Mouse (Mus musculus): Measurements from ENCODE around the gene Kctd11.

Kctd11 gene

DNA sequence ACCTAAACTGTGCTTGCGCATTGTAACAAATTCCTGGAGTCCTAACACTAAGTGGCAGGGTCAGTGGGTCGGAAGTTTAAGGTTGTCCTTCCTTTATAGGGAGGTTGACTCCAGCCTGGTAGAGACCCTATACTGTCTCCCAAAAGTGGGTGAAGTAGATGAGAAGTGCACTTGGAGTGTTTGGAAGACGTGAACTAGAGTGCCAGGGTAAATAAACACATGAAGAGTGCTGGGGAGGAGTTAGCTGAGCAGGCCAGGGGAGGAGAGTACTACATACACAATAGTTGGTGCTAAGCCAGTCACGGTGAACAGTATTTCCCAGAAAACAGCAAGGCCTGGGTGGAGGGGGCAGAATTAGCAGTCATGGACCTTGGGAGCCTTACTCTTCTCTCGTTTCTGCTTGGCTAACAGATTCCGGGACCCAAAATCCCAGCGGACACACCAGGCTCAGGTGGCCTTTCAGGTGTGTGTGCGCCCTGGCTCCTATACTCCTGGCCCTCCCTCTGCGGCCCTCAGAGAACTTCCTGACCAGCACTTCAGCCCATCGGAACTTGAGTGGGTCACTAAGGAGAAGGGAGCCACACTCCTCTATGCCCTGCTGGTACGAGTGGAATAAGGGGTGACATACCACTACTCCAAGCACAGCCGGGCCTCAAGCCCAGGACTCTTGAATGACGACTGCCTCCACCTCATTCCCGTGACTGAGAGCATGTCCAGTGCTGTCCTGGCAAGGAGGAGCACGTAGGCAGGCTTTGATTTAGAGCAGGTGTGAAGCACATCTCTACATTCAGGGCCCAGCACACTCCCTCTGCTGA is 31.7 kb upstream of the Kctd11 start:
- DNase-seq (ENCODE audit: low spot score in 2 of 2), result no peak

DNA sequence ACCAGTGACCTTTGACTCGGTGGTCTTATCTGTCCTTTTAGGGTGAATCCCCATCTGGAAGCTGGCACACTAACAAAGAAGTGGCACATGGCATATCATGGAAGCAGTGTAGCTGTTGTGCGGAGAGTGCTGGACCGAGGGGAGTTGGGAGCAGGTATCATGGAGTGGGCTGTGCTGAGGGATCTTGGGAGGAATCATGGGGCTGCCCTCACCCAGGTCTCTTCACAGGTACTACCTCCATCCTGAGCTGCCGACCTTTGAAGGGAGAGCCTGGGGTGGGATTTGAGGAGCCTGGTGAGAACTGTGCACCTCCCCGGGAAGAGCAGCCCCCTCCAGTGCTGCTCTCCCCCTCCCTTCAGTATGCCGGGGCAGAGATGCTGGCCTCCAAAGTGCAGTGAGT is 30.5 kb upstream of the Kctd11 start:
- no peak for DNase-seq (ENCODE audit: low spot score in 2 of 2)

DNA sequence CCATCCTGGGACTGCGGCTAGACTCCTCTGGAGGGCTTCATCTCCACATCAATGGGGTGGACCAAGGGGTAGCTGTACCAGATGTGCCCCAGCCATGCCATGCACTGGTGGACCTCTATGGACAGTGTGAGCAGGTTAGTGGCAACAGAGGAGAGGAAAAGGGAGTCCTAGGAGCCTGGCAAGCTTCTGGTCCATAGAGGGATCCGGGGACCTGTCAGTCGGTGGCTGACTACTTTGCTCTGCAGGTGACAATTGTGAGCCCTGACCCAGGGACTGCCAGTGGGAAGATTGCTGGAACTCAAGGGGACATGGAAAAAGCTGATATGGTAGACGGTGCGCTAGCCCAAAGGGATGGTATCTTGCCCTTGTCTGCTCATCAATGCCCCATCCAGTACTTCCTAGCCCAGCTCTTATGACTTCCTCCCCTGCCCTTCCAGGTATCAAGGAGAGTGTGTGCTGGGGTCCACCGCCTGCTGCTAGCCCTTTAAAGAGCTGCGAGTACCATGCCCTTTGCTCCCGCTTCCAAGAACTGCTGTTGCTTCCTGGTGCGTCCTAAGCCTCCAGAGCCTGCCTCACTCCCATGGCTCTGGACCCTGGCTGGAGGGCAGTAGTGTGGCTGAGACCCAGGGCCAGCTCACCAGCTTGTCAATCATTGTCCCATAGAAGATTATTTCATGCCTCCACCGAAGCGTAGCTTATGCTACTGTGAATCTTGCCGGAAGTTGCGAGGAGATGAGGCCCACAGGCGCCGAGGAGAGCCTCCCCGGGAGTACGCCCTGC is 29.8 kb upstream of the Kctd11 start:
- no peak for DNase-seq (ENCODE audit: low spot score in 2 of 2)

DNA sequence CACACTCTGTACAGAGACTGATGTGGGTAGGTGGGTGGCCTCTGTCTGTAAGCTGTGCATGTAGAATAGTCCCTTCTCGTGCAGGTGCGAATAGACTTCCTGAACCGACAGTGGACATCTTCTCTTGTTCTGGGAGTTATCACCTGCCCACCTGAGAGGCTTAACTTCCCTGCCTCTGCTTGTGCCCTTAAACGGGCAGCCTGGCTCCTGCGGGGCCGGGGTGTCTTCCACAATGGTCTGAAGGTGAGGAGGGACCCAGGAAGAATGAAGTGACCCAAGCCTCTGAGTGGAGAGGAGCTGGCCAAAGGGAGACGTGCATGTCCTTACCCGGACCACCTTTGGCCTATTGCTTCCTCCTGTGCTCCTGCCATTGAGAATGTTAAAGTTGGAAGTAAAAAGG is 29.0 kb upstream of the Kctd11 start:
- DNase-seq (ENCODE audit: low spot score in 2 of 2), result no peak

DNA sequence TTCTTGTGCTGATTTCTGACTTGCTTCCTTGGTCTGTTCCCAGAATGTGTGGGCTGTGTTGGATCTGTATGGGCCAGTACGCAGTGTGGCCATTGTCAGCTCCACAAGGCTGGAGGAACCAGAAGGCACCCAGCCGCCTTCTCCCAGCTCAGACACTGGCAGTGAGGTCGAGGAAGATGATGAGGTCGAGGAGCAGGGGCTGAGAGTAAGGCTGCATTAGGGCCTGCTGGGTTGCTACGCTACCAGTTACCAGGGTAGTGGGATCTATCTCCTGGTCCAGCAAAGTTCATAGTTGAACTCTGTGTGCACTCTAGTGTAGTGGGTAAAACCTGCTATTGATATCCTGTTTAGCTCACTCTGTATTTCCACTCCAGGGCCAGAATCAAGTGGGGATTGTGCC is 28.0 kb upstream of the Kctd11 start:
- DNase-seq (ENCODE audit: low spot score in 2 of 2), result no peak

DNA sequence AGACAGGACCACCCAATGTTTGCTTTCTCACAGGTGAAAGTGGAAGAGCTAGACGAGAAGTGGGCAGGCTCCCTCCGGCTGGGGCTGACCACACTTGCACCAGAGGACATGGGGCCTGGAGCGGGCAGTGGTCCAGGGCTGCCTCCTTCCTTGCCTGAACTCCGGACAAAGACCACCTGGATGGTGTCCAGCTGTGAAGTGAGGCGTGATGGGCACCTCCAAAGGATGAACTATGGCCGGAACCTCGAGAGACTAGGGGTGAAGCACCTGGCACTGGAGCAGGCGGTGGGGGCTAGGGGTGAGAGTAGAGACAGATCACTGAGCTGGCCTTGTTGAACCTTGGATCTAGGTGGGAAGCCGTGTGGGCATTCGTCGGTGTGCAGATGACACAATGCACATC is 27.4 kb upstream of the Kctd11 start:
- no peak for DNase-seq (ENCODE audit: low spot score in 2 of 2)

DNA sequence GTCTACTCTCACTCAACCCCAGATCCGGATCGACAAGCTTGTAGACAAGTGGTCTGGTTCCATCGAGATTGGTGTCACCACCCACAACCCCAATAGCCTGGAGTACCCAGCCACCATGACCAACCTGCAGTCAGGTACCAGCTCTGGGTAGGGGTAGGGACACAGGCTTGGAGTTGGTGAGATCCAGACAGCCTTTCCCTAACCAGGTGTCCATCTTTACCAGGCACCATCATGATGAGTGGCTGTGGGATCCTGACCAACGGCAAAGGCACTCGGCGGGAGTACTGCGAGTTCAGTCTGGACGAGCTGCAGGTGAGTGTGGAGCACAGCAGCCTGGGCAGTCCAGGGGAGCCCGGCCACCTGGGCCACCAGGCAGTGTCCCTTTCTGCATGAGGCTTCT is 23.1 kb upstream of the Kctd11 start:
- DNase-seq (ENCODE audit: low spot score in 2 of 2), result no peak

DNA sequence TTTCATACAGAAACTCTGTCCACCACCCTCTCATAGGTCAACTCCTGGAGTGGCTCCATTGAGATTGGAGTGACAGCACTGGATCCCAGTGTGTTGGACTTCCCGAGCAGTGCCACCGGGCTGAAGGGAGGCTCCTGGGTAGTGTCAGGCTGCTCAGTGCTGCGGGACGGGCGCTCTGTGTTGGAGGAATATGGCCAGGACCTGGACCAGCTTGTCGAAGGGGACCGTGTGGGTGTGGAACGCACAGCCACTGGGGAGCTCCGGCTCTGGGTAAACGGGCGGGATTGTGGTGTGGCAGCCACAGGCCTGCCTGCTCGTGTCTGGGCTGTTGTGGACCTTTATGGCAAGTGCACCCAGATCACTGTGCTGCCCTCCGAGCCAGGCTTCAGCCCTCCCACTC is 21.8 kb upstream of the Kctd11 start:
- no peak for DNase-seq (ENCODE audit: low spot score in 2 of 2)

DNA sequence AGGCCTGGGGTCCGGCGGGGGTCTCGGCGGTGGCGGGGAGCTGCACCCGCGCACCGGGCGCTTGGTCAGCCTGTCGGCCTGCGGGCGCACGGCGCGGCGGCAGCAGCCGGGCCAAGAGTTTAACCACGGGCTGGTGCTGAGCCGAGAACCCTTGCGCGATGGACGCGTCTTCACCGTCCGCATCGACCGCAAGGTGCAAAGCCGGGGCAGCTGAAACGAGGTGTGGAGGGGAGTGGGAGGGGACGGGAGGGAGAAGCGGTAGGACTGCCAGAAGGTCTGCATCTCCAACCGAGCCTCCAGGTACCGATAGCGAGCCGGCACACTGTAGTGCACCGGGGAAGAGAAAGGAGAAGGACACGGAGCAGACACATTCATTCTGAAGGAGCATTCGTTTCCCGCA is 20.8 kb upstream of the Kctd11 start:
- peak in 1 of 2 experiments; percentile 27 for DNase-seq (ENCODE audit: low spot score in 2 of 2)

DNA sequence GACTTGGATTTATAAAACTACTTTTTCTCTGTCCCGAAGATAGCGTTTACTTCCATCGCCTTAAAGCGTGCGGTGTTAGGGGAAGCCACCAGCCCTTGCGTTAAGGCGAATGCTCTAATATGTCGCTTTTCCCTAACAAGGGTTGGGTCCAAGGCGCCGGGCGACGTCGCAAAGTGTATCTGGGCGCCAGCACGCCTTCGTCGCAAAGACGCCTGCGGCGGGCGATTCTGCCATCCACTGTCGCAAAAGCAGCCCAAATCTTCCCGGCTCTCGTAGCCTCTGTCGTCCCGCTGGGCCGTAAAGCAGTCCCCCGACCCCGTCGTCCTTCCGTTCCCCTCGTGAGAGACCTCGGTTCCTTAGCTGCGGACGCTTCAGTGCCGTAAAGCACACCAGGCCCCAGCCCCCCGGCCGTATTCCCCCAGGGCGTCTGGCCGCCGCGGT is 20.2 kb upstream of the Kctd11 start:
- DNase-seq (ENCODE audit: low spot score in 2 of 2), result peak; percentile 97 to 98

DNA sequence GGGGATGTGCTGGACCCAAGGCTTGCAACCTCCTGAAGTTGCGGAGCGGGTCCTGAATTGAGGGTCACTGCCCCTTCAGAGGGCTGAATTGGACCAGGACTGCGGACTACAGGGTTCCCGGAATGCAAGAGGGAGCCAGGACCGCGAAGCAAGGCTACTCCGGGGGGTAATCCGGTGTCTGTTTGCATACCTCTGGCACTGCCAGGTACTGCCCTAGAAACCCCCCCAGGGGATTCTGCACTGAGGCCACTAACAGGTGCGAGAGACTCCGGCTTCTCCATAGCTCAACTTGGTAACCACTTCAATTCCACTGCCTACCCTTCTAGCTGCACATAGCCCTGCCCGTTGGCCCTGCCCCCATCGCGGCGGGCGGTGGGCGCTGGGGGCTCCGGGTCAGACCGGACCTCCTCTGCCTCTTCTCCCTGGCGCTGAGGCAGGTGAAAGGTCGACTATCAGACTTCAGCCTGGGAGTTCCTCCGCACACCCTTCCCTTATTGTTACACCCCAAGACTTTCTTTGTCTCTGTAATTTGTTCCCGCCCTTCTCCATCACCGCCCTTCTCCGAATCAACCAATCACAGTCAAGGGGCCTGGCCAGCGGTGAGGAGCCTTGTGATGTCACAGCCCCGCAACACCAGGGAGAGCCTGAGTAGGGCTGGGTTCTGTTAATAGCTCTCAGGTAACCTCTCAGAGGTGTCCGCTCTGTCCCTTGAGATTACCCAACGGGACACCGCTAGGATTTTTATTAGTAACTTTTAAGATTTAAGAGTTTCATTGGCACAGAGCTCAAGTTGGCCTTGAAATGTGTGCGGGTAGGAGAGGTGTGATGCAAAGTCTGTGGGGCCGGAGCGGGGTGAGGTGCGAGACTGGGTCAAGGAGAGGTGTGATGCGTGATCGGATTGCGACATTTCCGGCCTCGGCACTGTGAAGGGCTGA is 19.5 kb upstream of the Kctd11 start, which contains the start of the genes 2810408A11Rik and Neurl4:
2810408A11Rik (minus strand) TSS at position 517 of the 935 bp plus-strand sequence.
Neurl4 (plus strand) TSS at position 602 of the 935 bp plus-strand sequence.
- DNase-seq (ENCODE audit: low spot score in 2 of 2), result peak; percentile 93 to 94

DNA sequence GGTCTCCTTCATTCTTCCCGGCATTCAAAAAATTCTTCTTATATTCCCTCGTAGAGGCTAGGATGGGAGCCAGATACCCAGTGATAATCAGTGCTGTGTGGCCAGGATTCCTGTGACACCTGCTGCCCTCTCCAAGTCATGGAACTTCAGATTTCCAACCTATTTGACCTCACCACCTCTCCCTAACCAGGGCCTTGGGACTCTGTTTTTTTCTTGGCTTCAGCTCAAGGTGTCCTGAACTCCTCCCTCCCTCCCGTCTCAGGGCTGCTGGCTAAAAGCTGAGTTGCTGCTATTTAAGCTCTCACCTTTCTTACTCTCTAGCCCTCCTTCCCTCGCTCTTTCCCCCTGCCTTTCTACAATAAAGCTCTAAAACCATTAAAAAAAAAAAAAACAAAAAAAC is 18.7 kb upstream of the Kctd11 start:
- no peak for DNase-seq (ENCODE audit: low spot score in 2 of 2)

DNA sequence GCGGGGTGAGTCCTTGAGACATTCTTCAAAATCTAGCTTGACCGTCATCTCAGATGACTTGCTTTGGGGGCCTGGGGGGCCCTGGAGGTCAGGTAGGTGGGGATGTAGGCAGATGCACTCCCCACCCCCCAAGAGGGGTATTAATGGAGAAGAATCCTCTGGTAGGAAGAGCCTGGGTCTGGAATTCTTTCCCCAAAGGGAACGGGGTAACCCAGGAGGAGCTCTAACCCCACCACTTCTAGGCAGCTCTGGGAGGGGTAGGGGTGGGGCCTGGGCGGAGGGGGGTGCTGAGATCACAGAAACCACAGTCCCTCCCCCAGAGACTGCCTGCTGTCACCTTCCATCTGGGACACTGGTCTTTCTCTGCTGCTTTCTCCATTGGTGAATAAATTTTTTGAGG is 14.1 kb upstream of the Kctd11 start, which contains the start of gene Acap1:
Acap1 (minus strand) TSS at position 249 of the 400 bp plus-strand sequence.
- DNase-seq (ENCODE audit: low spot score in 2 of 2), result no peak

DNA sequence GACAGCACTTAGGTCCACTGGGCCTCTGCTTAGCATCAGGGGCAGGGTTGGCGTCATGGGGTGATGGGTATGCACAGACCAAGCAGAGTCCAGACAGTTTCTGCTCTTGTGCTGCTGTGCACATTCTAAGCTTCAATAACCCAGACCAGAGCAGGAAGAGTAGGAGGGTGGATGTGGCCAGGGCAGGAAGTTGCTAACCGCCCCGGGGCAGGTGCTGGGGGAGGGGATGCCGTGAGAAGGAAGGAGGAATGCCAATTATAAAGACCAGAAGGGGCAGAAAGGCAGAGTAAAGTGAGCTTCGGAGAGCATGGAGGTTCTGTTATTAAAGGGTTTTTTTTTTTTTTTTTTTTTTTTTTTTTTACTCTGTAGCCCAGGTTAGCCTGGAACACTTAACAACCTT is 13.5 kb upstream of the Kctd11 start:
- DNase-seq (ENCODE audit: low spot score in 2 of 2), result no peak

DNA sequence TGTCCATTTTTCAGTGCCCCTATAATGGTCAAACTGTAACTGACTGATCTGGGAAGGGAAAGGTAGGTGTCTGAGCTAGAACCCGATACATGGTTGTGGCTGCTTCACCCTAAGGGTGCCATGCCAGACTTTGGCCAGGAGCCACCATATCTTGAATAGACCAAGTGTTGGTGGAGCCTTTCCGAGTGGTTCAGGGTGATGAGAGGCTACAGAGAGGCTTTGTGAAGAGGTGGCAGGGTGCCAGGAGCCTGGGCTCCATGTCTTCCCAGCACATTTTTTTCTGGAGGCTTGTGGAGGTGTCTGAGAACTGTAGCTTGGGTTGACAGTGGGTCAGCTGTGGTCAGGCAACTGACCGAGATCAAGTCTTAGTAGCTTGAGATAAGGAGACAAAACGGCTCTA is 10.3 kb upstream of the Kctd11 start:
- no peak for DNase-seq (ENCODE audit: low spot score in 2 of 2)

DNA sequence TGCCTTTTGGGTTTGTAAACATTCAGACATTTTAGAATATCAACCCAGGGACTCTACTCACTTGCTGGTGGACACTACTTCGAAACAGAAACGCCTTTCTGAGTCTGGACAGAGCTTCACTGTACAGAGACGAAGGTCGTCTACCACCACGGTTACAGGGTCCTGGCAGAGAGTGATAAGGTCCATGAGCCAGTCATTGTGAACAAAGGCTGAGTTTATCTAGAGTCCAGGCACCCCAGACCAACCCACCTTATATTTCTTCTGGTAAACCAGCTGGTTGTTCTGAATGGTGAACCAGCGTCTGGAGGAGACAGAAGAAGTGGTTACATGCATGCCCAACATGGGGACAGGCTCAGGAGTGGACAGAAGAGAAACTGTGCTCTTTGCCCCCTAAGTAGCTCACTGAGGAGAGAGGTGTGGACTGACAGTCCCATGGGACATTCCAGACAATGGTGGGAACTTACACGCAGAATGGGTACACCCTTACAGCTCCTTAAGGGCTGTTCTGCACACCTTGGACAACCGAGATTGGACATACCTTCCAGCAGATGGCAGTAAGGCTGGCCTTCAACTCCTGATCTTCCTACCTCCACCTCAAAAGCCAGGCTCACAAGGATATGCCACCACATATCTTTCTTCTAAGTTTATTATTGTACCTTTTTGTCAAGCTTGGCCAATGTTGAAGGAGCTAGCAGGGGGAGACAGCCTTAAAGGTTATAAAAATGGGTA is 5.9 kb upstream of the Kctd11 start:
- DNase-seq (ENCODE audit: low spot score in 2 of 2), result no peak

DNA sequence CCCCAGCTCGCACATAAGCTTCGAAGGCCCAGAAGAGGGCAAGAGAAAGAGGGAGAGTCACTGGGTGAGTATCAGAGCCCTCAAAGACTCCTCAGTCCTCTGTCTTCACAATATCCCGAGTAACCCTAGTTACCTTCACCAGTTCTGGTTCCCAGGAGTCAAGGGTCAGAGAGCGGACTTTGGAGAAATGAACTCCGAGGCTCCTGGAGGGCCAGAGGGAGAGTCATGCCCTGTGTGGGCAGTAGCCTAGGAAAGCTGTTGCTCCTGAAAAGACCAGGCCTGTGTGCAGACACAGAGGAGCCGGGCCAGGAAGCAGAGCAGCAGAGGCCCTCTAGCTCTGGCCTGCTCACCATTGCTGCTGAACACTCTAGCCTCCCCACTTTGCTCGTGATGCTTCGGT is 3.5 kb upstream of the Kctd11 start:
- no peak for DNase-seq (ENCODE audit: low spot score in 2 of 2)

DNA sequence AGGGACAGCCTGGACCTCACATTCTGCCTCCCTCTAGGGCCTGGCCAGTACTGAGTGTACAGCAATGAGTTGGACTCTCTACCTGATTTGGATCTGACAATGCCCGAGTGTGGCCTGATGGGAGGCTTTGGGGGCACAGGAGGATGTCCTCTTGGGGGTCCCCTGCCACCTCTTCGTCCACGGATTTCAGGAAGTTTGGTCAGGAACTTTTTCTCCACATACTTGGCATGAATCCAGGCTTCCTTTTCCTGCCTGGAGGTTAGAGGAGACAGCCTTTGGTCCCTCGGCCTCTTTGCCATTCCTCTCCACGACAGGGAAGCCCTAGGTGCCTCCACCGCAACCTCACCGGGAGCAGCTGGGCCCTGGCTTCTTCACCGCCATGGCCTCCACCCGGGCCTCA is 3.0 kb upstream of the Kctd11 start:
- DNase-seq (ENCODE audit: low spot score in 2 of 2), result peak in 1 of 2 experiments; percentile 26

DNA sequence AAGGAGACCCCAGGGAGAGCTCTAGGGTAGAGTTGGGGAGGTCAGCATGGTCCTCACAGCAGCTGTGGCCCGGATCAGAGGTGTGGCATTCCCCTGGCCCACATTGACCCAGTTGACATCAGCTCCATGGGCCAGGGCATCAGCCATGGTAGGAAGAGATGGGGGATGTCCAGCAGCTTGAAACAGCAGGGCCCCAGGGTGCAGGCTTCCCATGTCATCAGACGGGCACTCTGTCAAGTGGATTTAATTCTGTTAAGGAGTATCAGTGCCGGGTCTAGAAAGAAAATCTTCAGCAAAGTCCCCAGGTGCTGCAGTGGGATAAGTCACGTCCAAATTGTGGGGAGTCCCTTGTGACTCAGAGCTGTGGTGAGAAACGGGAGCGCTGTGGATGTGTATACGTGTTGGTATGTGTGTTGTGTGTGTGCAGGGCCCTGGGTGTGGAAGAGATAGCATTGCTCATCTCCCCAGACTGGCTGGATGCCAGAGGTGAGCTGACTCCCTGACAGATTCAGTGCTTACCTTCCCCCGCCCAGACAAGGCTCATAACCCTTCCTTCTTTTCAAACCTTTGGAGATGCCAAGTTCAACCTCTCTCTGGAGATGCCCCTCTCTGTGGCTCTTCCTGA is 2.4 kb upstream of the Kctd11 start:
- DNase-seq (ENCODE audit: low spot score in 2 of 2), result no peak

DNA sequence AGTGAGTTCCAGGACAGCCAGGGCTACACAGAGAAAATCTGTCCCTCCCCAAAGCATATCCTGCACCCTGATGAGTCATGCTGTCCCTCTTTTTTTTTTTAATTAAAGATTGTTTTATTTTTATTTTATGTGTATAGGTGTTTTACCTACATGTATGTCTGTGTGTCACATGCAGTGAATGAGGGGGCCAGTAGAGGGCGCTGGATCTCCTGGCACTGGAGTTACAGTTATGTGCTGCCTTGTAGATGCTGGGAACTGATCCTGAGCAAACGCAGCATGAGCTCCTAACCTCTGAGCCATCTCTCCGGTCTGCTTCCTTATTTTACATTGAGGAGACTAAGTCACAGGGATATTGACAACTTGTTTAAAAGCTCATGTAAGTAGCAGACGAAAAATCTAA is 1.9 kb upstream of the Kctd11 start:
- DNase-seq (ENCODE audit: low spot score in 2 of 2), result no peak

Data from heart, adult 9 months (tissue).